Mouse (Mus musculus) E14TG2a.4 (cell line): Measurements from ENCODE around the gene Arnt2.

Experiments used
- CTCF ChIP-seq: conservative IDR thresholded peaks from 2 replicates; pipeline ENCODE4 v1.5.1; 2014; ENCODE audit warnings: low read length
- POU5F1 ChIP-seq: IDR thresholded peaks from 2 replicates; pipeline ENCODE4 v1.6.1; 2014; ENCODE audit warnings: low read length, borderline replicate concordance

GRCm38 (mm10) chr7:84380810-84381209 is 29.2 kb downstream of the Arnt2 start:
- TF ChIP-seq CTCF (no peak), POU5F1 (no peak)
